Mouse (Mus musculus): ENCODE results near the gene Nadk. TPM values are rescaled to one million over a fixed set of nuclear protein-coding genes. Genes with fewer than 3 reads are reported as not detected.
"Not testable (repeated sequence)": the region's sequence is repeated elsewhere in the genome, so short reads cannot be mapped to it uniquely, and the experiment has no call there.

The Nadk gene
- polyA plus RNA-seq, 1 experiment from 2014 or later: 116 TPM

DNA sequence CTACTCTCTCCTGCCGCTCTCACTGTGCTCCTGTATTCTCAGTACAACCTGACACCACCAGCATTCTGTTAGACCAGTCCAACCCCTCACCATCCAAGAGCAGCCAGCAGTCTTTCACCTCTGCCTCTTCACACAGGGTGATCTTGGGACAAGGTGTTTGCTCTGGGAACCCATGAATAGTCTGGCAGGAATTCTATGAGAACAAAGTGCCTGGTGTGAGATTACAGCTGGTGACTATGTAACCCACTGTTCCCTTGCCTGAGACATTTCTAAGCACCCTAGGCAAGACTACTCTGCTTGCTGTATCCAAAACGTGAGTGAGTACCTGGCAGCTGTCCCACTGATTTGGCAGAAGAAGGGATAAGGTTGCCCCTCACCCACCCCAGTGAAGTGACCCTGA, 1.2 kb upstream of the Nadk start:
- 71% methylated on average over 2 of the region's 2 CpGs for WGBS
- no peak overlapping the region for H3K27ac ChIP-seq

DNA sequence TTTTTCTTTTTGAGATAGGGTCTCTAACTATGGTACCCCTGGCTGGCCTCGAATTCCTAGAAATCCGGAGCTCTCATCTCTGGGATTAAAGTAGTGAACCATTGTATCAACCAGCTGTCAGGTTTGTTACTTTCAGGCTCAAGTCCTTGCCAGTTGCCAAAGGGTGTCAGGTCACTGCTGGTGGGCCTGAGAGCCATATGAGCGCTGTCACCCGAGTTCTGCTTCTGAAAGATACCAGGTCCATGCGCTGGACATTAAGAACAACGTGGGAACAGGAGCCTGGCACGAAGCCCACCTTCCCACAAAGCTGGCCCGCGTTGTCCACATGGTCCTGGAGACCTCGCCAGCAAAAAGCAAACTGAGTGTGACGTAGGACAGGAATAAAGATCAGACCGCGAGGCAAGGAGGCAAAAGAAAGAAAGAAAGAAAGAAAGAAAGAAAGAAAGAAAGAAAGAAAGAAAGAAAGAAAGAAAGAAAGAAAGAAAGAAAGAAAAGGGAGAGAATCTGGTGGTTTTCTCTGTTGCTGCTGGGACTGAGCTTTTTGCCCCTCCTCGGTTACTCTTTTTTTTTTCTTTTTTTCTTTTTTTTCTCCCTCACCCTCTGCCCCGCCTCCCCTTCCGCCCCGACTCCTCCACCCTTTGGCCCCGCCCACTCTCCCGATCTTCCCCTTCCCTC, 684 bp downstream of the Nadk start:
- H3K4me3 ChIP-seq: peak overlapping the region; percentile 82
- H3K27me3 ChIP-seq (ENCODE audit: low read depth, poor library complexity, severe bottlenecking): no peaks in the 10 kb centered on the region
- DNase-seq (ENCODE audit: low spot score): peak; percentile 57
- H3K9me3 ChIP-seq (replicated peaks): no peaks in the 10 kb centered on the region
- H3K36me3 ChIP-seq: peaks cover 44% of the 10 kb centered on the region
- 5% methylated on average over 19 of the region's 19 CpGs for whole genome bisulfite sequencing
- peak overlapping the region; percentile 86 for H3K27ac ChIP-seq
- H3K4me1 ChIP-seq: peaks cover 47% of the 10 kb centered on the region

More for the DNA sequence above, 1.2 kb upstream of the Nadk start:
- no peak overlapping the region for H3K4me3 ChIP-seq
- peaks cover 63% of the 10 kb centered on the region for H3K36me3 ChIP-seq
- no peaks in the 10 kb centered on the region for H3K27me3 ChIP-seq (ENCODE audit: low read depth, poor library complexity, severe bottlenecking)
- H3K9me3 ChIP-seq (replicated peaks): no peaks in the 10 kb centered on the region
- peaks cover 40% of the 10 kb centered on the region for H3K4me1 ChIP-seq
- no peak for DNase-seq (ENCODE audit: low spot score)

DNA sequence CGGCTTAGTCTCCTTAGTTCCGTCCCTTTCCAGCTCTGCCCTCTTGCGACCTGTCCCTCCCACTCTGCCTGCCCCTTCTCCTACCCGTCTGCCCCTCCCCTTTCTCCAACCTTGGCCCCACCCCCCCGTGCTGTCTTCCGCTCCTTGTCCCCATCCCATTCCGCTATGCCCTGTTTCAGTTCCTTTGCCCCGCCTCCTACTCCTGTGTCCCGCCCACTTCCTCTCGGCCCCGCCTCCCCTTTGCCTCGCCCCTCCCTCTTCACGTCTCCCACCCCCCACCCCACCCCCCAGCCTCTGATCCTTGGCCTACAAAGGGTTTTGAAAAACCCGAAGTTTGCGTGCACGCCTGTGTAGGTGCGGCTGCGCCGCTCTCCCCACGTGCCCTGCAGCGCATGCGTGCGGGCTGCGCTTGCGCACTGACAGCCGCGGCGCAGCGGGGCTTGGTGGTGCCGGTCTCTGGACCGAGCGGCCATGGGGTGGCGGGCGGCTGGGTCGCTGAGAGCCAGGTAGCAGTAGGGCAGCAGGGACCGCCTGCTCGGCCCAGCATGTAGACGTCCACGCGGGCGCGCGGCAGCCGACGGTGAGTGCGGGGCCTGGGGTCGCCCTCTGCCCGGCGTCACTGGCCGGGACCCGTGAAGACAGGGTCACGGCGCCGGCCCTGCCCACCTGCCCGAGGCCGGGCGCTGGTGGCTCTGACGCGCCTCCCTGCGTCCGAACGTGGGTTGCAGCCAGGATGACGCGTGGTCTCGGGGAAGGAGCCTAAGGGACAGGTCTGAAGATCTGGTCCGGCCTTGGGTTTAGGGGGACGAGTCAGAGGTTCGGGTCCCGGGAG, 1.4 kb downstream of the Nadk start:
- Histone ChIP-seq H3K27me3 (ENCODE audit: low read depth, poor library complexity, severe bottlenecking) (no peaks in the 10 kb centered on the region), H3K36me3 (peaks cover 37% of the 10 kb centered on the region), H3K27ac (peak overlapping the region; percentile 86), H3K4me3 (peak overlapping the region; percentile 82), H3K9me3 (replicated peaks) (no peaks in the 10 kb centered on the region), H3K4me1 (peaks cover 47% of the 10 kb centered on the region)
- DNase-seq (ENCODE audit: low spot score): peak; percentile 98
- under 1% methylated on average over 68 of the region's 69 CpGs for WGBS

DNA sequence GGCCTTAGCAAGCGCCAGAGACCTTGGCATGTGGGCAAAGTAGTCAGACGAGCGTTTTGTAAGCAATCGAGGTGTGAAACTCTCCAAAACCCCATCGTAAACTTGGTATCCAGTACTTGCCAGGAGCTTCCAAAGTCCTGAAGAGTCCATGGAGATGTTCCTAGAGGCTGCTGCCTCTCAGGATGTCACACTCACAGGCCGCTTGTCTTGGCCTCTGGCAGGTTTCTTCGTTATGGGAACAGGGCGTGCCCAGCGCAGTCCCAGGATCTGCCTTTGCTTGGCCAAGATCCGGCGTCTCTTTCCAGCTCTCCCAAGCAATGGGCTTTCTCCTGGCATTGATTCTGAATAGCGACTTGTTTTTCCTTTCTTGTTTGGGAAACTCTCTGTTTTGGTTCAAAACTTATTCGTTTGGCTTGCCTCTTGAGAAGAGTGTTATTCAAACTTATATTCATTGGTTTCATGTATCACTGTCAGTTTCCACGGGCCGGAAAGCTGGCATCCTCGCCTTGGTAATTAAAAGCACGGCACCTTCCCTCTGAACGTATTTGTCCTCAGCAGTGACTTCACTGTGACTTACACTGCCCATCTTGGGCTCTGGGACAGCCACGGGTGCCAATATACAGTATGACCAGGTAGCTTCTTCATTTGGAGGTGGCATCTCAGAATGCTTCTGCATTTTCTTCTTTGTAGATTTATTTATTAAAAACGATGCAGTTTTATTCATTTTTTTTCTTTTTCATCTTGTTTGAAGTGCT, 2.3 kb downstream of the Nadk start:
- H3K4me1 ChIP-seq: peaks cover 47% of the 10 kb centered on the region

DNA sequence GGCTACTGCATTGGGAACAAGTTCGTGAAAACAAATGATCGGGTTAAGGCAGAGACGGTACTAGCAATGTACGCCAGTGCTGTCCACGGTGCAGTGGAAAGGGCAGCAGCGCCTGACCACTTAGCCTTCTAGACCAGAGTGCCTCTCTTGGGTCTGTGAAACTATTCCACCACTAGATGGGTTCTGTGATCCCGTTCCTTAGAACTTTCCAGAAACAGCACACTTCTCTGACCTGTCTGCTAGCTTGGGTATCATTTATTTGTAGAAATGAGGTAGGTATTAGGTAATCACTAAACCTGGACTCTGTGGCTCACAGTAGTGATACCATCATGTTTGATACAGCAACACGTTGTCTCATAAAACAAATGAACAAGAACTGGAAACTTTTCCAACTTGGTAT, 4.4 kb downstream of the Nadk start:
- no peaks in the 10 kb centered on the region for H3K27me3 ChIP-seq (ENCODE audit: low read depth, poor library complexity, severe bottlenecking)
- H3K27ac ChIP-seq: no peak overlapping the region
- peaks cover 38% of the 10 kb centered on the region for H3K4me1 ChIP-seq
- H3K4me3 ChIP-seq: no peak overlapping the region
- H3K9me3 ChIP-seq (replicated peaks): no peaks in the 10 kb centered on the region
- DNase-seq (ENCODE audit: low spot score): no peak
- 61% methylated on average over 8 of the region's 8 CpGs for WGBS
- H3K36me3 ChIP-seq: peaks cover 7% of the 10 kb centered on the region

More for the DNA sequence above, 2.3 kb downstream of the Nadk start:
- 17% methylated on average over 20 of the region's 20 CpGs for WGBS
- DNase-seq (ENCODE audit: low spot score): no peak
- H3K27me3 ChIP-seq (ENCODE audit: low read depth, poor library complexity, severe bottlenecking): no peaks in the 10 kb centered on the region
- H3K27ac ChIP-seq: peak overlapping the region; percentile 86
- peaks cover 28% of the 10 kb centered on the region for H3K36me3 ChIP-seq
- no peaks in the 10 kb centered on the region for H3K9me3 ChIP-seq (replicated peaks)
- H3K4me3 ChIP-seq: peak overlapping the region; percentile 82

DNA sequence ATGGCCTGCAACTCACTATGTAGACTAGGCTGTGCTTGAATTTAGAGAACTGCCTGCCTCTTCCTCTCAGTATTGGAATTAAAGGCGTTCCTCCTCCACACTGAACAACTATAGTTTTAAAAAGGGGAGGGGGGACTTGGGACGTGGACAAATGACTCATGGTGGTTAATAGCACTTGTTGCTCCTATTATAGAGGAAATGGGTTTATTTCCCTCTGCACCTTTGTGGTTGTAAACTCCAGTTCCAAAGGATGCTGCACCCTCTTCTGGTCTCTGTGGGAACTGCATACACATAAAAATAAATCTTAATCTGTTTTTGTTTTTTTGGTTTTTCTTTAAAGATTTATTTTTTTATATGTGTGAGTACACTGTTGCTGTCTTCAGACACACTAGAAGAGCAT, 6.0 kb downstream of the Nadk start:
- Histone ChIP-seq H3K27ac (no peak overlapping the region), H3K9me3 (replicated peaks) (no peaks in the 10 kb centered on the region), H3K4me1 (peaks cover 24% of the 10 kb centered on the region), H3K36me3 (no peaks in the 10 kb centered on the region), H3K27me3 (ENCODE audit: low read depth, poor library complexity, severe bottlenecking) (no peaks in the 10 kb centered on the region), H3K4me3 (no peak overlapping the region)
- WGBS: 33% methylated on average over 2 of the region's 2 CpGs
- DNase-seq (ENCODE audit: low spot score): no peak

DNA sequence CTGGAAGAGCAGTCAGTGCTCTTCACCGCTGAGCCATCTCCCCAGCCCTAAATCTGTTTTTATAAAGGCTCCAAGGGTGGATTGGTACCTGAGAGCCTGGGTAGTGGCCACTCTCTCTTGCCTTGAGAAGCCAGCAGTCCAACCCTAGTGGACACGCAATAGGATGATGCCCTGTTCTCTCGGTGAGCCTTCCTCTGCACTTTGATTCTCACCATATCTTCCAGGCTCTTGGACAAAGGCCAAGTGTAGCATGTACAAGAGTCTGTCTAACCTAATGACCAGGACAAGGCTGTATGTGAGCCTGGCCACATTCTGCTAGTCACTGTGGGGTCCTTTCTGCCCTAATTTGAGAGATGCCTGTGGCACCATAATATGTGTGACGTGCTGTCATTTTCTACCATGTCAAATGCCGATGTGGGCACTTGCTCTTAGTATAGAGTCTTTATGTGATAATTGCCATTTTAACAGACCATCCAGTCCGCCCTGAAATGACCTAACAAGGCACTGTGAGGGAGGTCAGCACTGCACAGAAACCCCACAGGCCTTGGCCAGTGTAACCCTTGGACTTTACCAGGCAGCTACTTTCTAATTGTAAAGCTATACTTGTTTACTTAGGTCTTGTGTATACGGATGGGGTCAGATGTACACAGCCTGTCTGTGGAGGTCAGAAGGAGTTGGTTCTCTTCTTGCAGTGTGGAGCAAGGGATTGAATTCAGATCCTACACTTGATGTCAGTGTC, 6.6 kb downstream of the Nadk start:
- no peaks in the 10 kb centered on the region for H3K27me3 ChIP-seq (ENCODE audit: low read depth, poor library complexity, severe bottlenecking)
- no peak for DNase-seq (ENCODE audit: low spot score)
- H3K27ac ChIP-seq: no peak overlapping the region
- no peak overlapping the region for H3K4me3 ChIP-seq
- H3K36me3 ChIP-seq: no peaks in the 10 kb centered on the region
- H3K9me3 ChIP-seq (replicated peaks): no peaks in the 10 kb centered on the region
- whole genome bisulfite sequencing: 95% methylated on average over 7 of the region's 7 CpGs
- H3K4me1 ChIP-seq: peaks cover 24% of the 10 kb centered on the region

DNA sequence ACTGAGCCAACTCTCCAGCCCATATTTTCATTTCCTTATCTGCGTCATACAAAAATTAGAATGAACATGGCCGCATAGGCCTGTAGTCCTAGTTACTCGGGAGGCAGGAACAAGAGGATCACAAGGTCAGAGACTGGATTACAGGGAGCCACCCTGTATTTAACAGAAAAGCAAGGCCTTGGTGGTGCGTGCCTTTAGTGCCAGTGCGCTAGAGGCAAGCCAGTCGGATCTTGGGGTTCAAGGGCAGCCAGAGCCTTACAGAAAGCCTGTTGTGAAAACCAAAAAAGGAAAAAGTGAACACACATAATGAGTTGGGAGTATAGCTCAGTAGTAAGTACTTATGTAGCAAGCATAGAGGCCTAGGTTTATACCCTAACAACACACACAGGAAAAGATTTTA, 7.6 kb downstream of the Nadk start:
- Histone ChIP-seq H3K36me3 (no peaks in the 10 kb centered on the region), H3K4me3 (no peak overlapping the region), H3K9me3 (replicated peaks) (no peaks in the 10 kb centered on the region), H3K27ac (no peak overlapping the region), H3K27me3 (ENCODE audit: low read depth, poor library complexity, severe bottlenecking) (no peaks in the 10 kb centered on the region), H3K4me1 (peaks cover 16% of the 10 kb centered on the region)
- no peak for DNase-seq (ENCODE audit: low spot score)
- WGBS: 95% methylated on average over 6 of the region's 6 CpGs

DNA sequence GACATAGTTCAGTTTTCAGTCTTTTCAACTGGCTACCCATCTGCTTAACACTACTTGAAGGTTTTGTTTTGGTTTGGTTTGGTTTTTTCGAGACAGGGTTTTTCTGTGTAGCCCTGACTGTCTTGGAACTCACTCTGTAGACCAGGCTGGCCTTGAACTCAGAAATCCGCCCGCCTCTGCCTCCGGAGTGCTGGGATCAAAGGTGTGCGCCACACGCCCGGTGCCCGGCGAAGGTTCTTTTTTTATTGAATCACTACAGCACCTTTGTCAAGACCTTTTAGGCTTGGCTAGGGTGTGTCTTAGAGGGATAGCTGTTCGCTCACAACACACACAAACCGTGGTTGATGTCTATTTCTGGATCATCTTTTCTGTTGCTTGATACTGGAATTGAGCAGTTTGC, 8.1 kb downstream of the Nadk start:
- H3K4me3 ChIP-seq; DNase-seq (ENCODE audit: low spot score); H3K27me3 ChIP-seq (ENCODE audit: low read depth, poor library complexity, severe bottlenecking); H3K27ac ChIP-seq; H3K36me3 ChIP-seq; H3K9me3 ChIP-seq (replicated peaks): not testable (repeated sequence)
- 91% methylated on average over 11 of the region's 11 CpGs for WGBS
- H3K4me1 ChIP-seq: peaks cover 11% of the 10 kb centered on the region

DNA sequence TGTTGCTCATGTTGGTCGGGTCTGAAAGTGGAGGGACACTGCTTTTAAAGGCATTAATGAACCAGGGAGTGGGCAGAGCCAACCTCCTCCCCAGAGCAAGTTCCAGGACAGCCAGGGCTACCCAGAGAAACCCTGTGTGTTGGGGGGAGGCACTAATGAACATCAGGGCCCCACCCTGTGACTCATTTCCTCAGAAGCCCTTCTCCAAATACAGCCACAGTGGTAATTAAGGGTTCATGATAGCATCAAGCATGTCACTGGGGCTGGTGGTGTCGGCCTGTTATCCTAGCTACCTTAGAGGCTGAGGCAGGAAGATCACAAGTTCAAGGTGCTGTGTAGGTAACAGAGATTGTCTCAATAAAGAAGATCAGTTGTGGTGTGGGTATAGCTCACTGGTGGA, 9.3 kb downstream of the Nadk start:
- Histone ChIP-seq H3K9me3 (replicated peaks) (no peaks in the 10 kb centered on the region), H3K27me3 (ENCODE audit: low read depth, poor library complexity, severe bottlenecking) (no peaks in the 10 kb centered on the region), H3K4me3 (no peak overlapping the region), H3K4me1 (peaks cover 2% of the 10 kb centered on the region), H3K36me3 (no peaks in the 10 kb centered on the region), H3K27ac (no peak overlapping the region)
- DNase-seq (ENCODE audit: low spot score): no peak
- 77% methylated on average over 2 of the region's 2 CpGs for WGBS

DNA sequence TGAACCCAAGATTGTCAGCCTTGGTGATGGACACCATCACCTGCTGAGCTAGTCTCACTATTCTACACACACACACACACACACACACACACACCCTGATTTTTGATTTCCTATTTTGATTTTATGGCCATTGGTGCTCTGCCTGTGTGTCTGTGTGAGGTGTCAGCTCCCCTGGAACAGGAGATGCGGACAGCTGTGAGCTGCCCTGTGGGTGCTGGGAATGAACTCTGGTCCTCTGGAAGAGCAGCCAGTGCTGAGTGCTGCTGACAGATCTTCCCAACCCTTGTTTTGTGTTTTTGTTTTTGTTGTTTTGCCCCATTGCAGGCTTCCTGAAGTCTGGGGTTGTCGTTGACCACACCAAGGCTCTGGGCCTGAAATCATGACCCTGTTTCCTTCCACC, 11.0 kb downstream of the Nadk start:
- peaks cover 15% of the 10 kb centered on the region for H3K36me3 ChIP-seq
- no peaks in the 10 kb centered on the region for H3K27me3 ChIP-seq (ENCODE audit: low read depth, poor library complexity, severe bottlenecking)
- 97% methylated on average over 2 of the region's 2 CpGs for WGBS
- H3K27ac ChIP-seq: no peak overlapping the region
- H3K9me3 ChIP-seq (replicated peaks): no peaks in the 10 kb centered on the region
- H3K4me3 ChIP-seq: no peak overlapping the region
- H3K4me1 ChIP-seq: no peaks in the 10 kb centered on the region
- no peak for DNase-seq (ENCODE audit: low spot score)

DNA sequence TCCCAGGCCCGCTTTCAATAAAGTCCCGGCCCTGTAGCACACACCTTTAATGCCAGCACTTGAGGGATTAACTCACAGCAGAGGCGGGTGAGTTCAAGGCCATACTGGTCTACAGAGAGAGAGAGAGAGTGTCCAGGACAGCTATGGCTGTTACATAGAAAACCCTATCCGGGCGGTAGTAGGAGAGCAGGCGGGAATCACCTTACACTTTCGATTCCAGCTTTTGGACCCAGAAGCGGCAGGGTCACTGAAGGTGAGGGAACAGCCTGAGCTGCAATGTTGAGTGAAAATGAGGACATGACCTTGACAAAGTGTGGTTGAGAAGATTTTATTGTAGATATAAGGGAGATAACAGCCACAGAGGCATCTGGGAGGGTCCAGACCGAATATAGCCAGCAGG, 11.7 kb downstream of the Nadk start:
- 92% methylated on average over 9 of the region's 9 CpGs for WGBS
- H3K4me3 ChIP-seq: no peak overlapping the region
- no peak for DNase-seq (ENCODE audit: low spot score)
- H3K36me3 ChIP-seq: peaks cover 23% of the 10 kb centered on the region
- no peaks in the 10 kb centered on the region for H3K9me3 ChIP-seq (replicated peaks)
- no peaks in the 10 kb centered on the region for H3K4me1 ChIP-seq
- H3K27ac ChIP-seq: no peak overlapping the region
- no peaks in the 10 kb centered on the region for H3K27me3 ChIP-seq (ENCODE audit: low read depth, poor library complexity, severe bottlenecking)

Measured in limb, embryonic 10.5 days (tissue).